Mouse (Mus musculus) brain, embryonic 18.5 days (tissue): ENCODE results near the gene Adgre5.

ENCODE experiments used
- DNase-seq: peaks from one replicate; pipeline ENCODE4 v3.0.0-alpha.2; 2012; ENCODE audit warnings: low read depth, low spot score

Adgre5 gene

GRCm38 (mm10) chr8:83754149-83754548, 13.0 kb upstream of the Adgre5 start:
- no peak for DNase-seq

- DNase-seq = no peak
These were observed 8.1 kb upstream of the Adgre5 start for GRCm38 (mm10) chr8:83749265-83749664.

- DNase-seq = no peak
These were observed 7.6 kb upstream of the Adgre5 start for GRCm38 (mm10) chr8:83748708-83749107.

GRCm38 (mm10) chr8:83747661-83748346, 6.7 kb upstream of the Adgre5 start:
- DNase-seq = no peak

- no peak for DNase-seq
These were observed 2.9 kb upstream of the Adgre5 start for GRCm38 (mm10) chr8:83744070-83744469.

- no peak for DNase-seq
These were observed 1.8 kb upstream of the Adgre5 start for GRCm38 (mm10) chr8:83742968-83743367.

GRCm38 (mm10) chr8:83741849-83742655, 926 bp upstream of the Adgre5 start:
- no peak for DNase-seq

GRCm38 (mm10) chr8:83740586-83740975, 545 bp downstream of the Adgre5 start:
- no peak for DNase-seq

GRCm38 (mm10) chr8:83739711-83740468, 1.2 kb downstream of the Adgre5 start:
- no peak for DNase-seq

GRCm38 (mm10) chr8:83738949-83739710, 2.0 kb downstream of the Adgre5 start:
- no peak for DNase-seq

GRCm38 (mm10) chr8:83737852-83738562, 3.1 kb downstream of the Adgre5 start:
- DNase-seq = no peak

- no peak for DNase-seq
These were observed 3.8 kb downstream of the Adgre5 start for GRCm38 (mm10) chr8:83737346-83737745.

GRCm38 (mm10) chr8:83736681-83737080, 4.4 kb downstream of the Adgre5 start:
- no peak for DNase-seq

GRCm38 (mm10) chr8:83732919-83733318, 8.2 kb downstream of the Adgre5 start:
- no peak for DNase-seq

- no peak for DNase-seq
These were observed 9.2 kb downstream of the Adgre5 start for GRCm38 (mm10) chr8:83731906-83732305.

- DNase-seq = no peak
These were observed 11.9 kb downstream of the Adgre5 start for GRCm38 (mm10) chr8:83729009-83729807.

GRCm38 (mm10) chr8:83725521-83726102, 15.5 kb downstream of the Adgre5 start:
- DNase-seq = no peak

- no peak for DNase-seq
These were observed 16.2 kb downstream of the Adgre5 start for GRCm38 (mm10) chr8:83724697-83725482.
